Mouse (Mus musculus) small intestine, adult 2 months (tissue): ENCODE data around the gene Ccdc78.

ENCODE experiments used
- CTCF ChIP-seq: fragments of 200-500 bp; IDR thresholded peaks from 2 replicates; pipeline ENCODE4 v1.5.1; 2012; ENCODE audit warnings: low read depth, mild to moderate bottlenecking, control low read depth, inconsistent platforms, low read length, moderate library complexity, mixed read lengths; ENCODE audit not compliant: insufficient replicate concordance, insufficient read length; ENCODE audit errors: extremely low read depth
- POLR2A ChIP-seq: fragments of 200-500 bp; IDR thresholded peaks from 2 replicates; pipeline ENCODE4 v1.6.1; 2012; ENCODE audit warnings: low read depth, mild to moderate bottlenecking, control low read depth, inconsistent platforms, low read length, moderate library complexity

DNA sequence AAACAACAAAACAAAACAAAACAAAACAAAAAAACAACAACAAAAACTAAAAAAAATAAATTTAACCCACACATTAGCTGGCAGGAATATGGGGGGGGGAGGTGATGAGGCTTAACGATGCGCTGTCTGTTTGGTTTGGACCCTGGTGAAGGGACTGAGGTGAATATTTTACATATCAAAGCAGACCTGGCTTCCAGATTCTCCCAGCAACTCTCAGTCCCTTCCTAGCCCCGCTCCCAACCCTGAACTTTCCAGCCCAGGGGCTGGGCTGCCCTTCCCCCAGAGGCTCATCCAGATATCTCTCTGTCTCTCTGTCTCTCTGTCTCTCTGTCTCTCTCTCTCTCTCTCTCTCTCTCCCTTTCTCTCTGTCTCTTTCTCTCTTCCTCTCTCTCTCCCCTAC, 23.8 kb upstream of the Ccdc78 start:
- TF ChIP-seq CTCF (no peak), POLR2A (no peak)
